Mouse (Mus musculus): Measurements from ENCODE around the gene Pik3ca. TPM values are rescaled to one million over a fixed set of nuclear protein-coding genes. Genes with fewer than 3 reads are reported as not detected.

Pik3ca gene
- total RNA-seq, 2 experiments from 2014 or later, result 60.8 to 66.7 TPM

GRCm38 (mm10) chr3:32509496-32510374 is 112.3 kb downstream of the Pik3ca start, which contains the start of gene Zfp639:
Zfp639 (plus strand) TSS chr3:32510259.
- DNase-seq (ENCODE audit: extremely low spot score in 1 of 2, low spot score in 2 of 2), result no peak
- no peak for TF ChIP-seq CTCF (IDR thresholded peaks at IDR 0.05)
- intact Hi-C loops (cut with DNase I), result loop anchor here (2.0 to 5.0 kb wide), 3 partner anchors 37 to 717 kb away; partner anchors contain the start of gene Pik3ca
- peak within 1 kb of the TSS; percentile 85 for H3K27ac ChIP-seq
- H3K4me3 ChIP-seq, result peak within 1 kb of the TSS; percentile 79

- H3K27ac ChIP-seq, result peak overlapping the region; percentile 85
- peak; percentile 71 for TF ChIP-seq CTCF (IDR thresholded peaks at IDR 0.05)
- DNase-seq (ENCODE audit: extremely low spot score in 1 of 2, low spot score in 2 of 2), result peak; percentile 92
- peak overlapping the region; percentile 79 for H3K4me3 ChIP-seq
- intact Hi-C loops (cut with DNase I), result no loop called here
Measured at GRCm38 (mm10) chr3:32510375-32511190, 113.1 kb downstream of the Pik3ca start.

GRCm38 (mm10) chr3:32511191-32511550 is 113.7 kb downstream of the Pik3ca start:
- DNase-seq (ENCODE audit: extremely low spot score in 1 of 2, low spot score in 2 of 2), result peak in 1 of 2 experiments; percentile 22
- intact Hi-C loops (cut with DNase I), result no loop called here
- no peak for TF ChIP-seq CTCF (IDR thresholded peaks at IDR 0.05)
- H3K27ac ChIP-seq, result no peak overlapping the region; the same call in 1 of the 2 replicates
- H3K4me3 ChIP-seq, result peak overlapping the region; percentile 79

- DNase-seq (ENCODE audit: extremely low spot score in 1 of 2, low spot score in 2 of 2), result no peak
- H3K4me3 ChIP-seq, result no peak overlapping the region
- no peak for TF ChIP-seq CTCF (IDR thresholded peaks at IDR 0.05)
- no peak overlapping the region for H3K27ac ChIP-seq
- intact Hi-C loops (cut with DNase I), result loop anchor here (1.0 kb wide), 1 partner anchor 15 kb away; no protein-coding TSS in a partner anchor
Measured at GRCm38 (mm10) chr3:32512686-32513284, 115.3 kb downstream of the Pik3ca start.

DNA sequence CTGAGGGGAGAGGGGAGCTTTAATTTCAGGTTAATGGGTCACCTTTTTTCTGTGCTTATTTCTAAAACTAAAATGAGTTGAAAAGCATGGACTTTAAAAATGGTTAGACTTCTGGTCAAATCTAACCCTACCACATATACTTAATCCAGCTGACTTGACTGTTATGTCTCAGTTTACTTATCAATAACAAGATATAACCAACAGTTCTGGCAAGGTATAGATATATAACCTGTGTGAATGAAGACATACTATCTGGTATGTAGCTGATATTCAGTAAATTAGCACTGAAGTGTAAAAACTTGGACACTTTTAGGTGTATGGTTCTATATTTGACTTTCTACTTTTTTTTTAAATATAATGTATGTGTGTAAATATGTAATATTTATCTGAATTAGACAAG is 116.1 kb downstream of the Pik3ca start:
- H3K27ac ChIP-seq, result no peak overlapping the region
- no peak for TF ChIP-seq CTCF (IDR thresholded peaks at IDR 0.05)
- H3K4me3 ChIP-seq, result no peak overlapping the region
- intact Hi-C loops (cut with DNase I), result no loop called here
- DNase-seq (ENCODE audit: extremely low spot score in 1 of 2, low spot score in 2 of 2), result no peak

Other genes with a start within 250 kb of the Pik3ca start
- gene Zmat3, start 31.7 kb upstream of the Pik3ca start, total RNA-seq (2021), result 10 to 100 TPM; 83.8 to 85.9 TPM
- gene Kcnmb3, start 94.6 kb downstream of the Pik3ca start, total RNA-seq (2021), result not detected
- 10 to 100 TPM; 36.1 to 37.0 TPM for gene Zfp639, start 112.6 kb downstream of the Pik3ca start, total RNA-seq (2021)
- gene Mfn1, start 131.8 kb downstream of the Pik3ca start, total RNA-seq (2021), result 100 to 1,000 TPM; 119 to 123 TPM
- gene Gnb4, start 218.9 kb downstream of the Pik3ca start, total RNA-seq (2021), result 10 to 100 TPM; 22.9 to 27.4 TPM

All from left cerebral cortex, adult 2 months (tissue).